Mouse (Mus musculus) ES-E14 (cell line): Measurements from ENCODE around the gene Arl4c.

Experiments used
- CHD2 ChIP-seq: IDR thresholded peaks from 2 replicates; pipeline ENCODE4 v1.6.1; 2014; ENCODE audit warnings: mild to moderate bottlenecking, low read depth, low read length, inconsistent platforms
- HCFC1 ChIP-seq: IDR thresholded peaks from 2 replicates; pipeline ENCODE4 v1.6.1; 2012; ENCODE audit warnings: low read length, inconsistent platforms, borderline replicate concordance; ENCODE audit not compliant: insufficient read depth
- MAFK ChIP-seq: IDR thresholded peaks from 2 replicates; pipeline ENCODE4 v1.6.1; 2014; ENCODE audit warnings: mild to moderate bottlenecking, low read depth, low read length, inconsistent platforms; ENCODE audit not compliant: insufficient read depth
- ZC3H11A ChIP-seq: IDR thresholded peaks from 2 replicates; pipeline ENCODE4 v1.6.1; 2012; ENCODE audit warnings: low read depth, mild to moderate bottlenecking, inconsistent platforms, low read length, borderline replicate concordance
- ZNF384 ChIP-seq: IDR thresholded peaks from 2 replicates; pipeline ENCODE4 v1.6.1; 2012; ENCODE audit warnings: low read depth, low read length, inconsistent platforms

DNA sequence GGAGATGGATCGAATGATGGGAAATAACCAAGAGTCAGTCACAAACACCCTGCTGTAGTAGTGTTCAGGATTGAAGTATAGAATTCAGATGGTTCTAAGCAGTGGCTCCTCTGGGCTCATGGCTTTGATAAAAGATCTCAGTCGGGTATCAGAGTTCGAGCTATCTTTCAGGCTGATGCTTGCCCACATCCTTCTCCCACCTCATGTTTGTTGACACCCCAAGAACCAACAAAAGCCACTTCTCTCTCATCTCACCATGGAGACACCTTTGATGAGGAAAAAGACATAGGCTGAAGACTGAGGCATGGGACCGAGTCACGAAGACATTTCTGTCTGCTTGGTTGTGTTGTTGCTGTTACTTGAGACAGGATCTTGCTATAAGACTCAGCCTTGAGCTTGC lies 57.6 kb downstream of the Arl4c start:
- TF ChIP-seq MAFK (no peak), ZC3H11A (no peak), ZNF384 (no peak), HCFC1 (no peak), CHD2 (no peak)
